7 mouse cellular contexts compared by ENCODE assay signal in the genomic region with DNA sequence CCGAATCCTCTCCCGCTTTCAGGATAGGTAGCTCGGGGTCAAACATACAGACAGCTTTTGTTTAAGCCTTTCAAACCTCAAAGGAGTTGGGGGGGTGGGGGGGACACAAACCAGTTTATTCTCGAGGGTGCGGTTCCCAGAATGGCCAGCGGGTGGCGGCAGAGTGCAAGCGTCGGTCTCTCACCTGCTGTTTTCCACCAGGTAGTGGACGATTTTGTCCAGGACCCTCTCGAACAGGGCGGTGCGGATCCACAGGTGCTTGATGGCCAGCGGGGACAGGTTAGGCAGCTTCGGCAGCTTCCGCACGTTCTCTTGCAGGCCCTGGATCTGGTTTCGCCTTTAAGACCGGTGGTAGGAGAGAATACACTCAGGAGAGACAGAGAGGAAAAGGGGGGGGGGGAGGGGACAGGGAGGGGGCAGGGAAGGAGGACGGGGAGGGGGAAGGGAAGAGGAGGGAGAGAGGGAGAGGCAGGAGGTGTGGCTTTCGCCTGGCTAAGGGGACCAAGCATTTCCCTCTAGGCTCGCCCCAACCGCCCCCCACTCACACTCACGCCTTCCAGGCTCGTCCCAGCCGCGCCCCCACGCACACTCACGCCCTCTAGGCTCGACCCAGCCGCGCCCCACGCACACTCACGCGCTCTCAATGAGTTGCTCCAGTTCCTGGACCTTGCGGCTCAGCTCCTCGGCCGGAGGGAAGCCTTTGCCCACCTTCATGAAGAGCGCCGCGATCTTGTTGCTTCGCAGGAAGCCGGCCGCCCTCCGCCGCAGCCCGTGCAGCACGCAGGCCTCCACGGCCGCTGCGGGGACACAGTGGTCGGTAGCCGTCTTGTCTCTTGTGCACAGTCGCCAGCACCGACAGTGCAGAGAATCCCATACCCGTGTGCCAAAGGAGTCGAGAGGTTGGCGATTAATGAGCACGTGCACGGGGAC. TPM values are rescaled to one million over a fixed set of nuclear protein-coding genes. Genes with fewer than 3 reads are reported as not detected.
DNase-seq lines count a peak whose midpoint lies in the region; ATAC-seq and TF ChIP-seq lines count a peak whose summit lies in the region.

No protein-coding gene starts in this region.

- intact Hi-C loops in left cerebral cortex, adult 2 months (cut with DNase I): loop anchor here (2.0 kb wide), 1 partner anchor 58 kb away; no protein-coding TSS in a partner anchor

- H3K27ac ChIP-seq in MEL (ENCODE audit: control insufficient read depth, low read depth, low read length): no peak overlapping the region
- no peak overlapping the region for H3K27ac ChIP-seq in hindbrain, embryonic 12.5 days
- H3K27ac ChIP-seq in left cerebral cortex, adult 2 months: 0 out of 2 replicates have a peak overlapping the region, but pooled peaks have one; percentile 40
- no peak overlapping the region for H3K27ac ChIP-seq in midbrain, embryonic 10.5 days (replicated peaks)
- no peak overlapping the region for H3K27ac ChIP-seq in stomach, postnatal 0 days (replicated peaks)

- no peak for TF ChIP-seq POLR2A in MEL (IDR thresholded peaks at IDR 0.05; ENCODE audit: control insufficient read depth in 1 of 2, insufficient read depth in 1 of 2, low read depth in 1 of 2, low read length in 2 of 2, poor library complexity in 1 of 2)

- H3K9me3 ChIP-seq in MEL (replicated peaks; ENCODE audit: insufficient read depth, low read length): no peaks in the 10 kb centered on the region
- H3K9me3 ChIP-seq in hindbrain, embryonic 12.5 days (replicated peaks): no peaks in the 10 kb centered on the region
- H3K9me3 ChIP-seq in midbrain, embryonic 10.5 days (replicated peaks): no peaks in the 10 kb centered on the region
- no peaks in the 10 kb centered on the region for H3K9me3 ChIP-seq in stomach, postnatal 0 days (ENCODE audit: control insufficient read depth, low read length)

- H3K9ac ChIP-seq in MEL (ENCODE audit: control insufficient read depth, low read depth, low read length, poor library complexity, severe bottlenecking): no peak overlapping the region
- H3K9ac ChIP-seq in hindbrain, embryonic 12.5 days: 0 out of 2 replicates have a peak overlapping the region, but pooled peaks have one; percentile 18
- H3K9ac ChIP-seq in stomach, postnatal 0 days (ENCODE audit: low read length): no peak overlapping the region

- TF ChIP-seq RAD21 in MEL (IDR thresholded peaks at IDR 0.05; ENCODE audit: low read depth, low read length): no peak

- H3K79me2 ChIP-seq in MEL (ENCODE audit: control insufficient read depth, insufficient read depth, low read length, poor library complexity): no peaks in the 10 kb centered on the region

- H3K4me3 ChIP-seq in MEL (ENCODE audit: control insufficient read depth in 1 of 2, insufficient read depth in 1 of 2, low read depth in 2 of 2, low read length in 2 of 2): no peak overlapping the region
- H3K4me3 ChIP-seq in hindbrain, embryonic 12.5 days: peak overlapping the region; percentile 18
- no peak overlapping the region for H3K4me3 ChIP-seq in left cerebral cortex, adult 2 months
- peak overlapping the region; percentile 48 for H3K4me3 ChIP-seq in midbrain, embryonic 10.5 days
- H3K4me3 ChIP-seq in stomach, postnatal 0 days (ENCODE audit: low read depth, low read length): no peak overlapping the region

- no peaks in the 10 kb centered on the region for H3K27me3 ChIP-seq in MEL (ENCODE audit: control insufficient read depth in 1 of 2, insufficient read depth in 2 of 2, low read length in 2 of 2)
- H3K27me3 ChIP-seq in hindbrain, embryonic 12.5 days: peaks cover 59% of the 10 kb centered on the region
- H3K27me3 ChIP-seq in midbrain, embryonic 10.5 days (ENCODE audit: low read depth, poor library complexity, severe bottlenecking): peaks cover 71% of the 10 kb centered on the region
- H3K27me3 ChIP-seq in stomach, postnatal 0 days (ENCODE audit: control insufficient read depth, insufficient read depth, low read length): peaks cover 7% of the 10 kb centered on the region; the same call in 1 of the 2 replicates

- ATAC-seq in hindbrain, embryonic 12.5 days (ENCODE audit: low FRiP score): 0 out of 2 replicates have a peak, but pooled peaks have one; percentile 20
- no peak; the same call in 1 of the 2 replicates for ATAC-seq in stomach, postnatal 0 days (ENCODE audit: low FRiP score, low TSS enrichment)

- TF ChIP-seq EP300 in MEL (IDR thresholded peaks at IDR 0.05; ENCODE audit: low read depth in 1 of 2, low read length in 2 of 2): no peak
- no peak for TF ChIP-seq EP300 in stomach, postnatal 0 days (optimal IDR thresholded peaks at IDR 0.05)

- 4% methylated on average over 54 of the region's 60 CpGs for WGBS in hindbrain, embryonic 12.5 days
- 4% methylated on average over 59 of the region's 60 CpGs for WGBS in midbrain, embryonic 10.5 days
- WGBS in stomach, postnatal 0 days: 6% methylated on average over 55 of the region's 60 CpGs

- TF ChIP-seq CTCF in MEL (IDR thresholded peaks at IDR 0.05 in 2 of 3, conservative IDR thresholded peaks at IDR 0.05 in 1 of 3; ENCODE audit: control insufficient read depth in 1 of 3, insufficient read depth in 1 of 3, low read depth in 2 of 3, low read length in 3 of 3, poor library complexity in 1 of 3, severe bottlenecking in 1 of 3): peak in 2 of 3 experiments; percentile 12 to 63; a peak in 4 of 6 replicates
- peak; percentile 76 for TF ChIP-seq CTCF in left cerebral cortex, adult 2 months (IDR thresholded peaks at IDR 0.05)
- peak; percentile 80 for TF ChIP-seq CTCF in stomach, postnatal 0 days (IDR thresholded peaks at IDR 0.05; ENCODE audit: low read depth)

- no peaks in the 10 kb centered on the region for H3K4me1 ChIP-seq in MEL (ENCODE audit: control insufficient read depth in 1 of 2, insufficient read depth in 2 of 2, low read length in 2 of 2)
- peaks cover 8% of the 10 kb centered on the region for H3K4me1 ChIP-seq in hindbrain, embryonic 12.5 days
- peaks cover 13% of the 10 kb centered on the region for H3K4me1 ChIP-seq in midbrain, embryonic 10.5 days
- no peaks in the 10 kb centered on the region for H3K4me1 ChIP-seq in stomach, postnatal 0 days (replicated peaks; ENCODE audit: control insufficient read depth, insufficient read depth)

- H3K36me3 ChIP-seq in MEL (ENCODE audit: control insufficient read depth in 1 of 2, insufficient read depth in 2 of 2, low read length in 2 of 2): no peaks in the 10 kb centered on the region
- peaks cover 7% of the 10 kb centered on the region; the same call in 1 of the 2 replicates for H3K36me3 ChIP-seq in hindbrain, embryonic 12.5 days
- no peaks in the 10 kb centered on the region for H3K36me3 ChIP-seq in midbrain, embryonic 10.5 days
- H3K36me3 ChIP-seq in stomach, postnatal 0 days (ENCODE audit: control insufficient read depth, insufficient read depth, low read length): no peaks in the 10 kb centered on the region

- peak overlapping the region; percentile 44 for H3K4me2 ChIP-seq in hindbrain, embryonic 12.5 days (replicated peaks)
- H3K4me2 ChIP-seq in stomach, postnatal 0 days (replicated peaks; ENCODE audit: low read depth): peak overlapping the region; percentile 23

- peak; percentile 8 to 18 for DNase-seq in CD8-positive naive resting alpha-beta T cell, adult 2 months (ENCODE audit: low read depth in 2 of 2, low spot score in 2 of 2)
- DNase-seq in MEL (ENCODE audit: low read depth, low spot score): no peak
- peak; percentile 50 for DNase-seq in embryo, embryonic 11 days
- DNase-seq in left cerebral cortex, adult 2 months (ENCODE audit: extremely low spot score in 1 of 2, low spot score in 2 of 2): peak; percentile 74 to 85
- peak; percentile 56 for DNase-seq in midbrain, embryonic 10.5 days (ENCODE audit: low spot score)
- DNase-seq in stomach, postnatal 0 days (ENCODE audit: low spot score): peak; percentile 76

TF ChIP-seq in MEL, 35 proteins besides CTCF, POLR2A, EP300 and RAD21:
- TF ChIP-seq NELFE (IDR thresholded peaks at IDR 0.05; ENCODE audit: low read depth, low read length) (no peak), UBTF (IDR thresholded peaks at IDR 0.05; ENCODE audit: borderline replicate concordance, insufficient read depth, low read depth, low read length) (no peak), MEF2A (IDR thresholded peaks at IDR 0.05; ENCODE audit: extremely low read depth, insufficient replicate concordance, low read depth, low read length, poor library complexity, severe bottlenecking) (no peak), MAZ (IDR thresholded peaks at IDR 0.05; ENCODE audit: low read depth, low read length) (no peak), GATA1 (IDR thresholded peaks at IDR 0.05; ENCODE audit: low read depth, low read length) (no peak), KAT2A (conservative IDR thresholded peaks at IDR 0.05; ENCODE audit: low read depth, low read length) (no peak), CHD1 (IDR thresholded peaks at IDR 0.05; ENCODE audit: low read depth, low read length) (no peak)
TF ChIP-seq in MEL: peak in this region for 0.

RNA-seq across cellular contexts. Expression of a gene that starts 23.7 kb away (rescaled TPM):
- total RNA-seq in MEL (2012; rRNA removed): not detected in 2 replicates
- not detected for polyA plus RNA-seq in MEL (2012; ENCODE audit: insufficient read depth in 1 of 2, insufficient read length in 2 of 2, low read depth in 1 of 2, low replicate concordance in 2 of 2, missing spikeins in 1 of 2)
- 11.6 and 14.3 TPM in 2 replicates for polyA plus RNA-seq in hindbrain, embryonic 12.5 days (2016; fragmentation: Nextera tagmentation; extraction: Ambion mirVana)
- 100 to 1,000 TPM; 175 to 185 TPM for total RNA-seq in left cerebral cortex, adult 2 months (2021)
- 16.0 and 16.3 TPM in 2 replicates for polyA plus RNA-seq in midbrain, embryonic 10.5 days (2016; fragmentation: Nextera tagmentation; extraction: Ambion mirVana)
- 3.2 and 4.2 TPM in 2 replicates for polyA plus RNA-seq in stomach, postnatal 0 days (2015; fragmentation: Nextera tagmentation; extraction: Ambion mirVana)

Comparison
In these comparisons a context has a peak if more than half of its experiments do, and no peak if none do; other contexts are left out.
1. H3K4me3 ChIP-seq: peak in hindbrain, embryonic 12.5 days (single experiment) and midbrain, embryonic 10.5 days (single experiment); none in MEL (0 of 2), left cerebral cortex, adult 2 months (single experiment) and stomach, postnatal 0 days (single experiment).
2. Peak in every context shown above with its lines, with median percentiles within 50 percentile points of each other: CTCF ChIP-seq.